Mouse (Mus musculus) stomach, embryonic 15.5 days (tissue): ENCODE data around the gene Dnase2b. TPM values are rescaled to one million over a fixed set of nuclear protein-coding genes. Genes with fewer than 3 reads are reported as not detected.

ENCODE experiments used
- ATAC-seq: fragments of 200-750 bp; cut with Nextera tagmentation; 2 replicates; pipeline ENCODE4 v1.8.0; 2017; ENCODE audit warnings: low read depth, moderate number of reproducible peaks, moderate TSS enrichment; ENCODE audit not compliant: insufficient read depth, low FRiP score
- H3K27ac ChIP-seq: fragments of 300-500 bp; sonication (generic); 2 replicates; pipeline ENCODE4 v1.5.1; 2015; ENCODE audit warnings: mild to moderate bottlenecking, inconsistent platforms
- H3K27me3 ChIP-seq: fragments of 300-500 bp; sonication (generic); replicated peaks from 2 replicates; pipeline ENCODE4 v1.6.1; 2015; ENCODE audit warnings: inconsistent platforms
- H3K36me3 ChIP-seq: fragments of 300-500 bp; sonication (generic); 2 replicates; pipeline ENCODE4 v1.6.1; 2015; ENCODE audit warnings: inconsistent platforms
- H3K4me1 ChIP-seq: fragments of 300-500 bp; sonication (generic); 2 replicates; pipeline ENCODE4 v1.6.1; 2015; ENCODE audit warnings: inconsistent platforms
- H3K4me2 ChIP-seq: fragments of 300-500 bp; sonication (generic); 2 replicates; pipeline ENCODE4 v1.6.1; 2015; ENCODE audit warnings: mild to moderate bottlenecking, inconsistent platforms
- H3K4me3 ChIP-seq: fragments of 300-500 bp; sonication (generic); replicated peaks from 2 replicates; pipeline ENCODE4 v1.5.1; 2015; ENCODE audit warnings: inconsistent platforms
- H3K9ac ChIP-seq: fragments of 300-500 bp; sonication (generic); 2 replicates; pipeline ENCODE4 v1.6.1; 2015; ENCODE audit warnings: inconsistent platforms
- H3K9me3 ChIP-seq: fragments of 300-500 bp; sonication (generic); 2 replicates; pipeline ENCODE4 v1.6.1; 2016; ENCODE audit warnings: inconsistent platforms
- WGBS: fragments of 180-500 bp; shearing (Covaris S2); methylation state at CpG from one replicate; pipeline ENCODE4 v1.1.7; 2015; 5-methylcytosine and 5-hydroxymethylcytosine counted together
- polyA plus RNA-seq: library from polyadenylated mRNA; unstranded; fragments of >200 nt; fragmentation: Nextera tagmentation; extraction: Ambion mirVana; gene quantifications from 2 replicates; pipeline ENCODE4 v1.2.1, GENCODE M21; 2015

The Dnase2b gene
- polyA plus RNA-seq, 1 experiment from 2014 or later = 0.24 TPM

DNA sequence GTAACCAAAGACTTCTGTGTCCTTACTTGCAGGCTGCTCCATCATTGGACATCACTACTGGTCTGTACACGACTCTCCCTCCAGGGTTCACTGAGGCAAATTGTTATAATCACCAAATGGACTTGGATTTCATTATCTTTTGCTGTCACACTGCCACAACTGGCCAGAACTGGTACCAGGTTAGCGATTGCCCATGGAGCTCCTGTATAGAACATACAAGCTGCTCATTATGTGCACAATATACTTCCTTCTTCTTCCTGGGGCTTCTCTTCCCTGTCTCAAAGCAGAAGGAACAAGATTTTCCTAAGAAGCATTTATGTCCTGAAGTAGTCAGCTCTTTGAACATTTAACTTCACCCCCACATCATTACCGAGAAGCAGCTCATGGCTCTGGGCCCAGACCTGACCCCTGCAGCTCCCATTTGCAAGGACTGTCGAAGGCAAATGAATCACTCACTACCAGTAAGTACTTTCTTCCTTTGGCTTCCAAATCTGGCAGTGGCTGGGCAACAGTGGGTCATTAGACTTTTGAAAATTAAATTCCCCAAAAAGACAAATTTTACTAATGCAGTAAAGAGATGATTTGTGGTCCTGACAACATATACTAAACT lies 26.5 kb upstream of the Dnase2b start:
- no peak overlapping the region for H3K27ac ChIP-seq
- 43% methylated on average over 4 of the region's 4 CpGs for WGBS
- no peak overlapping the region for H3K4me3 ChIP-seq
- H3K4me2 ChIP-seq = no peak overlapping the region
- no peak for ATAC-seq
- no peaks in the 10 kb centered on the region for H3K4me1 ChIP-seq
- H3K27me3 ChIP-seq = no peaks in the 10 kb centered on the region
- no peaks in the 10 kb centered on the region for H3K36me3 ChIP-seq
- H3K9me3 ChIP-seq = no peaks in the 10 kb centered on the region
- no peak overlapping the region for H3K9ac ChIP-seq

DNA sequence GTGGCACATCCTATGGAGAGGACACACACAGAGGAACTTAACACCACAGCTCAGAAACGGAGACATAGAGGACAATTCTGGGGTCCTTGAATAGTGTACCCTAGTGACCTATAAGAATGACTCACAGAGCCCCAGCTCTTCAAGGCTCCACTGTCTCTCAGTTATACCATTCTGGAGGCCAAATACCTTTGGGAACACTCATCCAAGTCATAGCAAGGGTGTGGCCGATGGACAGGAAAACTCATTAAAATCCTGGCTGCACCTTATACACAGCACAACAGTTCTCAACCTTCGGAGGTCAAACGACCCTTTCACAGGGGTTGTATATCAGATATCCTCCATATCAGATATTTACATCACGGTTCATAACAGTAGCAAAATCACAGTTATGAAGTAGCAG lies 17.1 kb upstream of the Dnase2b start:
- Histone ChIP-seq H3K27ac (no peak overlapping the region), H3K4me3 (no peak overlapping the region), H3K27me3 (no peaks in the 10 kb centered on the region), H3K9me3 (no peaks in the 10 kb centered on the region), H3K9ac (no peak overlapping the region), H3K4me2 (no peak overlapping the region), H3K36me3 (no peaks in the 10 kb centered on the region), H3K4me1 (no peaks in the 10 kb centered on the region)
- WGBS = 84% methylated on average over 5 of the region's 5 CpGs
- no peak for ATAC-seq

DNA sequence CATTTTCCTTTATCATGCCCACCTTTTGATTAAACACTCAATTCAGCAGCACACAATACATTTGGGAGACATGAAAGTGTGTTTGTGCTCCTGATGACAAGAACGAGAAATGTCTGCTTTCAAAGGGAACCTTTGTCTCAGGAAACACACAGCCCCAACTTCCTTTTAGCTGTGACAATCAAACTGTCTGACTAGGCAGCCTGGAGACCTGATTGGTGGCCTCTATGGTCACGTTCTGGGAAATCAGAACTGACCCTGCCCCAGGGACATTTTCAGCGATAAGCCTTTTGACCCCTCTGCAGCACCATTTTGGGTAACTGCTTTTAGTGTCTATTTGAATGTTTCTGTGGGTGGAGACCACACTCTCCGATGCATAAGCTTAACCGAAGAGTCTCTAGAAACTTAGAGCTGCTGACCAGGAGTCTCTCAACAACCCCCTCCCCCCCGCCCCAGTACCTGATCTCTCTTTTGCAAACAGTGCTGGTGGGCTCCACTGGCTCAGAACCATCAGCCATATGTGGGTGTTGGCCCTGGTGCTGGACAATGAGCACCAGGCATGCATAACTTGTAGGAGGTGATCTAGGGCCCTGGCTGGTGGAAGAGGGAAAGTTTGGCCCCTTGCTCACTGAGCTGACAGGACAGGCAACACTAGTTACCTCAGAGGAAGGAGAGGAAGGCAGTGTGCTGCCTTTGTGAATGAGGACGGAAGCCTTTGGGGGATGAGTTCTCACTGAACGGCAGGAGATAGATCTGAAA lies 13.0 kb upstream of the Dnase2b start:
- WGBS = 69% methylated on average over 8 of the region's 8 CpGs

DNA sequence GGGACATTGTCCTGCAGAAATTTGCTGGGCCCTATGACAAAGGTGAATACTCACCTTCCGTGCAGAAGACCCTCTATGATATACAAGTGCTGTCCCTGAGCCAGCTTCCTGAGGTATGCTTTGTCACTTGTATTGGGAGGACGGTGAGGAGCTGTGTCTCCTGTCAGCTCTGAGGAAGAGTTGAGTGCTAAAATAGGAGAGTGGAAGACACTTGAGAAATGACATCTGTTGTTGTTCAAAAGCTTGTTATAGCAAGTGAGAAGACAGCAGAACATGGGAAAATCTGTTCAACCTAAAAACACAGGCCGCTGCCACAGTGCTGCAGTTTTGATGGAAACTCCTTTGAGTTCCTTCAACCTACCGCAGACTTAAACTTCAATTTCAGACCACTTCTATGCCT lies 10.4 kb upstream of the Dnase2b start:
- Histone ChIP-seq H3K9me3 (no peaks in the 10 kb centered on the region), H3K4me1 (no peaks in the 10 kb centered on the region), H3K4me2 (no peak overlapping the region), H3K27ac (no peak overlapping the region), H3K27me3 (no peaks in the 10 kb centered on the region), H3K36me3 (no peaks in the 10 kb centered on the region), H3K9ac (no peak overlapping the region), H3K4me3 (no peak overlapping the region)
- no peak for ATAC-seq
- 84% methylated on average over 4 of the region's 4 CpGs for WGBS

More for the DNA sequence above, 13.0 kb upstream of the Dnase2b start:
- Histone ChIP-seq H3K9me3 (no peaks in the 10 kb centered on the region), H3K4me2 (no peak overlapping the region), H3K27me3 (no peaks in the 10 kb centered on the region), H3K36me3 (no peaks in the 10 kb centered on the region), H3K27ac (no peak overlapping the region), H3K9ac (no peak overlapping the region), H3K4me1 (no peaks in the 10 kb centered on the region), H3K4me3 (no peak overlapping the region)
- ATAC-seq = no peak

DNA sequence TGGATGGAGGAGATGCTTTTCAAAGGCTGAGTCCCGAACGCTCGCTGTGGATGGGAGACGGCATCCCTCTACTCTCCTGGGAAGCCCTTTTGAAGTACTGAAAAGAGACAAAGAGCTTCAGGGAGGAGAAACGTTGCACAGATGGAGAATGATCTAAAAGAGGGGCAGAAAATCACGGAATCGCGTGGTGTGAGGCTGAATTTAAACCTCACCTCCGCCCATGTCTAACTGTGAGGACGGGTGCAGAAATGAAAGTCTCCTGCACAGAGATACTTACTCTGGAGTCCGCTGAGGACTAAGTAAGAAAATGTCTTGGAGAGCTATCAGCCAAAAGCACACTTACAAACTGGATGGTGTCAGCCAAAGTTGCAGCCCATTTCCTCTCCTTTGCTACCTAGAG lies 6.6 kb upstream of the Dnase2b start:
- H3K9me3 ChIP-seq = no peaks in the 10 kb centered on the region
- H3K4me1 ChIP-seq = no peaks in the 10 kb centered on the region
- H3K4me2 ChIP-seq = no peak overlapping the region
- H3K4me3 ChIP-seq = no peak overlapping the region
- 86% methylated on average over 11 of the region's 11 CpGs for WGBS
- ATAC-seq = no peak
- H3K36me3 ChIP-seq = no peaks in the 10 kb centered on the region
- H3K27ac ChIP-seq = no peak overlapping the region
- H3K9ac ChIP-seq = no peak overlapping the region
- H3K27me3 ChIP-seq = no peaks in the 10 kb centered on the region

DNA sequence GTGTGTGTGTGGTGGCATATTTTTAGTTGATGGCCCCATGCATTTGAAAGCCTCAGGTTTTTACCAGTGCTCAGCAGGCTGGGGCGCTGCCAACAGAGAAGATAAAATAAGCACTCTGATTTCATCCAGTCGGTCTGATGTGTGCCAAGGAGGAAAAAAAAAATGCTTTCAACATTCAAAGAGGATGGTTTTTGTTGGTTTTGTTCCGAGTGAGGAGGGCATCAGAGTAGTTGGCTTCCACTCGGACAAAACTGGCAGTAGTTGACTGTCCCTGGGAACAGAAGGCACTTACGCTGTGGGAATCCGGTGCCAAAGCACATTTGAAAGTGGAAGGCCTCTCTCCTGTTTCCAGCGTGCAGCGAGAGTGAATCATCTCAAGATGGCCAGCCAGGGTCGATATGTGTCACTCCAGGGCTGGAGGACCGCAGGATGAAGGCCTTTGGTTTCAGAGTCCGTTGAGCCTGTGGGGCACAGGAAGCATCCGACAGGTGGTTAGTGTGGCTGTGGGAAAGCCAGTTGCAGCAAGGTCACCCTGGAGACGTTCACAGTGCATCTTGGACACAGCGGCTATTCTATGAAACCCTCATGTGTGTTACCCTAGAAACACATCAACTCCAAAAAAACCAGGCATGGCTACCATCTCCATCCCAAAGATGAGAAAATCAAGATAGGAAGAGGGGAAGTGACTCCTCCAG lies 5.3 kb upstream of the Dnase2b start:
- Histone ChIP-seq H3K36me3 (no peaks in the 10 kb centered on the region), H3K9ac (no peak overlapping the region), H3K4me1 (no peaks in the 10 kb centered on the region), H3K9me3 (no peaks in the 10 kb centered on the region), H3K4me3 (no peak overlapping the region), H3K27ac (no peak overlapping the region), H3K4me2 (no peak overlapping the region), H3K27me3 (no peaks in the 10 kb centered on the region)
- ATAC-seq = no peak
- WGBS = 84% methylated on average over 14 of the region's 14 CpGs

DNA sequence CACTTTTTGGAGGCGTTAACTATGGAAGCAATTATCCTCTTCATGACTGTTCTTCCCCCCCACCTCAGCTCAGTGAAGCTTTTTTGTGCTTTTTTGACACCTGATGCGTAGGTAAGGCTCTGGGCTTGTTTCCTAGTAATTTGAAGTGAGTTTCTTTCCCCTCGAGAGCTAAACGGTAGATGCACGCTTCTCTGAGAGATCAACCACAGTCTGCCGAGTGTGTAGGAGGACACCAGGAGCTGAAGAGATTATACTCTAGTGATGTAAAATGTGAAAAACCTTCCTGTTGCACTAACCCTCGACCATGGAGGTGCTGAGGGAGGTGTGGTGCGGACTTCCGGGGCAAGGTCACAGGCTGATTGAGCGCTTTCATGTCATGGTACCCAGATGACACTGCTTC lies 4.7 kb upstream of the Dnase2b start:
- Histone ChIP-seq H3K4me1 (no peaks in the 10 kb centered on the region), H3K4me2 (no peak overlapping the region), H3K9me3 (no peaks in the 10 kb centered on the region), H3K9ac (no peak overlapping the region), H3K4me3 (no peak overlapping the region), H3K27ac (no peak overlapping the region), H3K36me3 (no peaks in the 10 kb centered on the region), H3K27me3 (no peaks in the 10 kb centered on the region)
- no peak for ATAC-seq
- WGBS = 82% methylated on average over 10 of the region's 10 CpGs

DNA sequence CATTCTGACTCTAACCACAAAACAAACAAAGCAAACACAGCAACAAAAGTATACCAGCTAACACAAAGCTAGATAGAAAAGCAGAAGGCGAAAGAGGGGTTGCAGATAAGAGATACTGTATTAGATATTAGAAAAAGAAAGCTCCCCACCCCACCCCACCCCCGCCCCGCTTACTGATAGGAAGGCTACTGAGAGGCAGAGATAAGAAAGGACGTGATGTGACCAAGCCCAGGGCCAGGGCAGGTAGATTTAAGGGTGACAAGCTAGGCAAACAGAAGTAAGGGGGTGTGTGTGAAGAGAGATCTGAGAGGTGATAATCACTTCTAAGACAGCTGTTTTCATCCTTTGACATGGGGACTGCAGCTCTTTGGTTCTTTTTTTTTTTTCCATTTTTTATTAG lies 3.0 kb upstream of the Dnase2b start:
- ATAC-seq = no peak
- H3K9ac ChIP-seq = no peak overlapping the region
- no peaks in the 10 kb centered on the region for H3K4me1 ChIP-seq
- H3K27me3 ChIP-seq = no peaks in the 10 kb centered on the region
- WGBS = 50% methylated on average over 4 of the region's 4 CpGs
- H3K27ac ChIP-seq = no peak overlapping the region
- no peaks in the 10 kb centered on the region for H3K36me3 ChIP-seq
- no peak overlapping the region for H3K4me3 ChIP-seq
- no peak overlapping the region for H3K4me2 ChIP-seq
- no peaks in the 10 kb centered on the region for H3K9me3 ChIP-seq

DNA sequence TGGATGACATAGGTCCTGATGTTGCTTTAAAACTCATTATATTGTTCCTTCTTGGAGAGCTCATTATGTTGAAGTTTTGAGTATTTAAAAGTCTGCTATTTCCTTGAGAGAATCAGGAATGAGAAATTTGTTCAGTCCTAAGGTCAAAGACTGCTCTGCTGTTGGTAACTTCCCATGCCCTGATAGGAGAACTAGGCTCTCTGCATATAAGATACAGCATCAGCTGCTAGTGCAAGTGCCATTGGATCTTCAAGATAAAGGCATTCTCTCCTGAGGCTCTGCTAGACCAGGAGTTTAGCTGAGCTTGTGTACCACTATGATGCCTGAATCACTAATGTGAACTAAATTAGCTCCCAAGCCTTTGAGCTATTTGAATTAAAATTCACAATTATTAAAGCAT lies 2.5 kb upstream of the Dnase2b start:
- Histone ChIP-seq H3K4me2 (no peak overlapping the region), H3K9ac (no peak overlapping the region), H3K4me1 (no peaks in the 10 kb centered on the region), H3K4me3 (no peak overlapping the region), H3K9me3 (no peaks in the 10 kb centered on the region), H3K27ac (no peak overlapping the region), H3K27me3 (no peaks in the 10 kb centered on the region), H3K36me3 (no peaks in the 10 kb centered on the region)
- no peak for ATAC-seq

DNA sequence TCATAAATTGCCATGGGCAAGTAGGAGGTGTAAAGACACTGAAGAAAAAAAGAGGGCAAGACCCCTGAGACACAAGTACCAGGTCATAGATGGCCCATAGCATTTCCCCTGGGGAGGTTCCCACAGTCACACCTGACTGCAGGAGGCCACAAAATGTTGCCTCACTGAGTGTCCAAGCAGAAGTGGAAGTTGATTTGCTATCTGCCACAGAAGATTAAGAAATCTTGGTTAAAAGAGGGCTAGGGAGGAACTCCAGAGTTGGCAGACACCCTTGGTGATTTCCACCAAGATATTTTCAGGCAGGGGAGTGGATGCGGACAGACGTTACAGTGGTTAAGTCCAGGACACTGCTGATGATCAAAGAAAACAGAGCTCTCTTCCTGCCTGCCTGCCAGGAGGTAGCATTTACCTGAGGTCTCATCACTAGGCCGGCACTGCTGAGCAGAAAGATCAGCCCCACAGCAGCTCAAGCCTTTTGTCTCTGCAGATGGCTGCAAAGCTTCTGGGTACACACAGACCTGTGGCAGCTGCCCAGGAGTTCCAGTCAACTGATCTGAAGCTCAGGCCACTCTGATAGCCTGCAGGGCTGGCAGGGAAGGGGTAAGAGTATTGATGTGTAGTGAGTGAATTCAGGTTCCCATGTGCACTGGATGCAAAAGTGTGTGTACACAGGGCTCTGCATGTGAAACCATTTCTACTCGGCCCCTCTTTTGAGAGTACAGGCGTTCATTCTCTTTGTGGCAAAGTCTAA lies 1.3 kb upstream of the Dnase2b start:
- H3K36me3 ChIP-seq = no peaks in the 10 kb centered on the region
- 74% methylated on average over 5 of the region's 5 CpGs for WGBS
- H3K27ac ChIP-seq = no peak overlapping the region
- H3K4me3 ChIP-seq = no peak overlapping the region
- no peak for ATAC-seq
- no peaks in the 10 kb centered on the region for H3K9me3 ChIP-seq
- H3K4me2 ChIP-seq = no peak overlapping the region
- H3K9ac ChIP-seq = no peak overlapping the region
- no peaks in the 10 kb centered on the region for H3K4me1 ChIP-seq
- H3K27me3 ChIP-seq = no peaks in the 10 kb centered on the region

DNA sequence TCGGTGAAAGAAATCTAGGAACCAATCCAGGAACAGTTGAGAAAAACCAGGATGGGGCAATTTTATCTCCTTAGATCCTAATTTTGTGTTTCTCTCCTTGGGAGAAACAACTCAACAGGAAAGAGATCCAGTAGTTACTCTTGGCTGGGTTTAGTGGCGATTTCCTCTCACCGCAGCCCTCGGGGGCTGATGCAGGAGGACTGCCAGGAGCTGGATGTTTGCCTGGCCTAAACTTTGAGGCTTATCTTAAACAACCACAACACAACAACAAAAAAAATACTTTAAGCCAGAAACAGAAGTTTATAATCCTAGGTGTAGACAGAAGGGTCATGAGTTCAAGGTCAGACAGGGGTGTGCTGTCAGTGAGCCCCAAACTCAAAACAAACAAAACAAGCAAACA lies 3.6 kb downstream of the Dnase2b start:
- WGBS = 66% methylated on average over 4 of the region's 4 CpGs

DNA sequence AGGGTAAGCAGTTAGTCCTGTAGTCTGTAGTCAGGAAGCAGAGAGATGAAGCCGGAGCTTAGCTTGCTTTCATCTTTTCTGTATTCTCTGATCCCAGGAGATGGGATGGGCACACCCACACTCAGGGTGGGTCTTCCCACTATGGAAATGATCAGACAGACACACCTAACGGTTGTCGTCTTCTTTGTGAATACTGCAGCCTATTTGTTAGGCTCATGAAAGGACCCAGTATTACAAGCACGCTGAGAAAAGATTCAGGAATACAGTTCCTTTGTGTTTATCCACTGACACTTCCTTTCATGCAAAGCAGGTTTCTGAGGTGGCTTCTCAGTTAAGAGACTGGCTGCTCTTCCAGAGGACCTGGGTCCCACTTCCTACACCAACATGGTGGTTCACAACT lies 4.1 kb downstream of the Dnase2b start:
- H3K36me3 ChIP-seq = no peaks in the 10 kb centered on the region
- H3K4me1 ChIP-seq = no peaks in the 10 kb centered on the region
- H3K9me3 ChIP-seq = no peaks in the 10 kb centered on the region
- no peak overlapping the region for H3K4me3 ChIP-seq
- H3K27me3 ChIP-seq = no peaks in the 10 kb centered on the region
- no peak for ATAC-seq
- H3K4me2 ChIP-seq = no peak overlapping the region
- no peak overlapping the region for H3K9ac ChIP-seq
- 87% methylated on average over 4 of the region's 4 CpGs for WGBS
- H3K27ac ChIP-seq = no peak overlapping the region

More for the DNA sequence above, 3.6 kb downstream of the Dnase2b start:
- Histone ChIP-seq H3K9ac (no peak overlapping the region), H3K4me1 (no peaks in the 10 kb centered on the region), H3K4me3 (no peak overlapping the region), H3K36me3 (no peaks in the 10 kb centered on the region), H3K4me2 (no peak overlapping the region), H3K27ac (no peak overlapping the region), H3K27me3 (no peaks in the 10 kb centered on the region), H3K9me3 (no peaks in the 10 kb centered on the region)
- ATAC-seq = no peak
